Mouse (Mus musculus) G1E (cell line): ENCODE data around the gene Rft1. TPM values are rescaled to one million over a fixed set of nuclear protein-coding genes. Genes with fewer than 3 reads are reported as not detected.

Experiments
- ATAC-seq: 2 replicates; pipeline ENCODE4 v1.8.0; 2016; ENCODE audit warnings: mild to moderate bottlenecking; ENCODE audit not compliant: insufficient number of reproducible peaks, poor library complexity, low FRiP score, severe bottlenecking; ENCODE audit errors: extremely low read depth
- DNase-seq: peaks from one replicate; pipeline ENCODE4 v3.0.0; 2012; ENCODE audit warnings: low spot score
- H3K27me3 ChIP-seq: 2 replicates; pipeline ENCODE4 v1.6.1; 2012; ENCODE audit warnings: mild to moderate bottlenecking, low read length, inconsistent platforms; ENCODE audit not compliant: insufficient read depth
- H3K36me3 ChIP-seq: replicated peaks from 2 replicates; pipeline ENCODE3; 2012; ENCODE audit warnings: mild to moderate bottlenecking, inconsistent platforms
- H3K4me1 ChIP-seq: 2 replicates; pipeline ENCODE4 v1.6.1; 2012; ENCODE audit warnings: low read depth, low read length, inconsistent platforms, mixed read lengths; ENCODE audit not compliant: insufficient read depth
- H3K4me3 ChIP-seq: 2 replicates; pipeline ENCODE4 v1.5.1; 2012; ENCODE audit warnings: low read depth, mild to moderate bottlenecking, inconsistent platforms, low read length, moderate library complexity, mixed read lengths
- H3K9me3 ChIP-seq: replicated peaks from 2 replicates; pipeline ENCODE4 v1.6.1; 2012; ENCODE audit warnings: inconsistent platforms
- CTCF ChIP-seq: IDR thresholded peaks from 2 replicates; pipeline ENCODE4 v1.5.1; 2012; ENCODE audit warnings: low read depth, low read length, inconsistent platforms, mixed read lengths
- GATA1 ChIP-seq: IDR thresholded peaks from 2 replicates; pipeline ENCODE4 v1.6.1; 2012; ENCODE audit warnings: borderline replicate concordance, low read length, inconsistent platforms, mixed read lengths
- GATA2 ChIP-seq: IDR thresholded peaks from 2 replicates; pipeline ENCODE4 v1.6.1; 2012; ENCODE audit warnings: low read depth, low read length, inconsistent platforms, borderline replicate concordance
- POLR2AphosphoS5 ChIP-seq: IDR thresholded peaks from 2 replicates; pipeline ENCODE4 v1.6.1; 2012; ENCODE audit warnings: low read depth, low read length, inconsistent platforms; ENCODE audit not compliant: insufficient replicate concordance
- TAL1 ChIP-seq: conservative IDR thresholded peaks from 2 replicates; pipeline ENCODE4 v1.6.1; 2012; ENCODE audit warnings: low read depth, low read length, inconsistent platforms, mixed read lengths
- polyA plus RNA-seq: library from polyadenylated mRNA; stranded (reverse); fragments of >175 nt; gene quantifications from 2 replicates; pipeline ENCODE4 v1.2.3, GENCODE M21; 2012
- total RNA-seq, 2 experiments: library from RNA; stranded (forward) in 1 of 2; stranded (reverse) in 1 of 2; fragments of 200-1000 nt in 1 of 2; fragments of >200 nt in 1 of 2; fragmentation: Nextera tagmentation in 1 of 2; gene quantifications; 2 replicates each; pipeline ENCODE4 v1.2.3; 2014 to 2017

The Rft1 gene
- total and polyA plus RNA-seq, 3 experiments = 4.4 to 20.8 (median 15.0) TPM

DNA sequence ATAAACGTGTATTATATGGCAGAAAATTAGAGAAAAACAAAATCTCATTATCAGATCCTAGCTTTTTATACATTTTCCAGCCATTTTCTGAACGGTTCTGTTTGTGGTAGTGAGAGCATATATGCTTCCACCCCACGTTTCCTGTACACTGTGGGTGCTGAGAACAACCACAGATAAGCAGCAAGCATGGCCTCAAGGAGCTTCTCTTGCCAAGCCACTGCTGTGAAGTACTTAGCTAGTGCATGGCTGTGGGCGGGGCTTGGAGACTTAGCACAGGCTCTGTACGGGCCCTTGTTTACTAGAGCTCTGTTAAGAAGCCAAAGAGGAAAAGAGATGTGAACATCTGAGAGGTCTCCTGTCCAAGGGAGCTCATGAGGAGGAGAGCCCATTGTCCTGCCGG, 20.8 kb downstream of the Rft1 start:
- Histone ChIP-seq H3K4me3 (no peak overlapping the region), H3K27me3 (no peaks in the 10 kb centered on the region), H3K4me1 (peaks cover 5% of the 10 kb centered on the region; the same call in 1 of the 2 replicates), H3K9me3 (no peaks in the 10 kb centered on the region), H3K36me3 (peaks cover 97% of the 10 kb centered on the region)
- ATAC-seq (no peak), DNase-seq (no peak)
- TF ChIP-seq GATA1 (no peak), TAL1 (no peak), POLR2AphosphoS5 (no peak), CTCF (no peak), GATA2 (no peak)

DNA sequence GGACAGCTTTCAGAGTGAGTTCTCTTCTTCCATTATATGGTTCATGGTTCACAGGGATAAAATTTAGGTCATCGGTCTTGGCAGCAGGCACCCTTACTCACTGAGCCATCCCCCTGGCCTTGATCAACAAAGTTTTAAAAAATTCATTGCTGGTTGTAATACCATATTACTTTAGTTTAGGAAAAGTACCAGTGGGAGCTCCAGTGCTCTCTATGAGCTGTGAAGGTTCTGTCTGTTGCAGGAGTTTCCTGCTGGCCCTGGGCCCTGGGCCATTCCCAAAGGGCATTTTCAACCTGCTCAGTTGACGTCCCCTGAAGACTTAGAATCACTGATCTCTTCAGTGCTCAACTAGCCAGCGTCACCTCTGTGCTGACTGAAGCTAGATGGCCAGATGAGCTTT, 28.0 kb downstream of the Rft1 start:
- H3K36me3 ChIP-seq = peaks cover 92% of the 10 kb centered on the region
- H3K4me3 ChIP-seq = no peak overlapping the region
- no peak for TF ChIP-seq POLR2AphosphoS5
- TF ChIP-seq TAL1 = no peak
- TF ChIP-seq GATA1 = no peak
- no peak for TF ChIP-seq GATA2
- TF ChIP-seq CTCF = no peak
- H3K9me3 ChIP-seq = no peaks in the 10 kb centered on the region
- DNase-seq = no peak
- H3K27me3 ChIP-seq = no peaks in the 10 kb centered on the region
- no peaks in the 10 kb centered on the region for H3K4me1 ChIP-seq
- no peak for ATAC-seq

- ATAC-seq (no peak), DNase-seq (no peak)
- TF ChIP-seq GATA2 (no peak), TAL1 (no peak), GATA1 (no peak), POLR2AphosphoS5 (no peak), CTCF (no peak)
- H3K4me1 ChIP-seq = no peaks in the 10 kb centered on the region
- no peak overlapping the region for H3K4me3 ChIP-seq
- H3K27me3 ChIP-seq = no peaks in the 10 kb centered on the region
- peaks cover 71% of the 10 kb centered on the region for H3K36me3 ChIP-seq
- no peaks in the 10 kb centered on the region for H3K9me3 ChIP-seq
These were observed 36.5 kb downstream of the Rft1 start for GRCm38 (mm10) chr14:30690685-30691084.

GRCm38 (mm10) chr14:30692439-30692838, 38.3 kb downstream of the Rft1 start:
- DNase-seq (no peak), ATAC-seq (no peak)
- Histone ChIP-seq H3K4me3 (no peak overlapping the region), H3K4me1 (no peaks in the 10 kb centered on the region), H3K27me3 (no peaks in the 10 kb centered on the region), H3K36me3 (peaks cover 56% of the 10 kb centered on the region), H3K9me3 (no peaks in the 10 kb centered on the region)
- no peak for TF ChIP-seq POLR2AphosphoS5
- no peak for TF ChIP-seq CTCF
- no peak for TF ChIP-seq GATA1
- TF ChIP-seq TAL1 = no peak
- TF ChIP-seq GATA2 = no peak

GRCm38 (mm10) chr14:30694786-30695185, 40.6 kb downstream of the Rft1 start:
- ATAC-seq = no peak
- no peaks in the 10 kb centered on the region for H3K9me3 ChIP-seq
- H3K4me3 ChIP-seq = no peak overlapping the region
- H3K36me3 ChIP-seq = peaks cover 41% of the 10 kb centered on the region
- peaks cover 4% of the 10 kb centered on the region; the same call in 1 of the 2 replicates for H3K4me1 ChIP-seq
- H3K27me3 ChIP-seq = peaks cover 12% of the 10 kb centered on the region; the same call in 1 of the 2 replicates
- TF ChIP-seq GATA1 (no peak), CTCF (no peak), GATA2 (no peak), POLR2AphosphoS5 (no peak), TAL1 (no peak)
- DNase-seq = no peak

DNA sequence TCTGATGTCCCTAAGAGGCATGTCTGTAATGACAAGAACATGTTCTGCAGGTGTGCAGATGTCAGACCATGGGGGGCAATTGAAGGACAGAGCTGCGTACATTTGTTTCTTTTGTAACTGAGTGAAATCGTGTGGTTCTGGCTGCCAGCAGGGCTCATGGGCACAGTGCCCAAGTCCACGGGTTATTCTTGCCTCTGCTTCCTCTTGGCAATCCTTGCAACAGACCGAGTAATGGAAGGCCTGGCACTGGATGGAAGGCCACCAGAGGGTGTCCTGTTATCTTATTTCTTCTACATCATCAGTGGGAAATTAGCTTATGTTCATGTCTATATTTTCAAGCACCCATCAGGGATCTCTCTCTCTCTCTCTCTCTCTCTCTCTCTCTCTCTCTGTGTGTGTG, 41.4 kb downstream of the Rft1 start:
- peaks cover 7% of the 10 kb centered on the region; the same call in 1 of the 2 replicates for H3K4me1 ChIP-seq
- H3K27me3 ChIP-seq = peaks cover 12% of the 10 kb centered on the region; the same call in 1 of the 2 replicates
- no peak for TF ChIP-seq GATA2
- no peak overlapping the region for H3K4me3 ChIP-seq
- DNase-seq = no peak
- peaks cover 33% of the 10 kb centered on the region for H3K36me3 ChIP-seq
- H3K9me3 ChIP-seq = no peaks in the 10 kb centered on the region
- ATAC-seq = no peak

DNA sequence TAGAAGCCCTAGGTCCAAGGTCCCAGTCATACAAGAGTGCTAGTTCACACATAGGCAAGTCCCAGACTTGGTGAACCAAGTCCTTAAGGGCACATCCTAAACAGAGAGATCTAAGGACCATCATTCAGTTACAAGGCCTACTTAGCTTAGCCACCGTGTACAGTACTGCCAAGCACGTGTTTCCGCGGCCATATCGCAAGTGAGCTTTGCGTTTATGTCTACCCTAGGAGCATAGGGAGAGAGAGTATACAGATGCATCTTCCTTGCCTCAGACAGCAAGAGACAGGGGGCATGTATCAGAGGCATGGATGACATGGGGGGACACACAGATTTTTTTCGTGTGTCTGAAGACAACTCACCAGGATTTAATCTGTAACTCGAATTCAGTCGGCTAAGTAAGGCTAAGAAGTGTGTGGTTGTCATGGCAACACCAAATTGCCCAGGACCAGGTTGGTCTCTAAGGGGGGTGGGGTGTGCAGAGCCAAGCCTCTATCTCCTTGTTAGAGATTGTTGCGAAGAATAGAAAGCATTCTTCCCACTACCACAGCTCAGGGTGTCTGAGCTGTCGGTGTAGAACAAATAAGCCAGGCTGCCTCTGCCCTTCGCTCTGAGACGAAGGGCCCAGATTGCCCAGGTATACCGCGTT, 43.4 kb downstream of the Rft1 start:
- H3K27me3 ChIP-seq = peaks cover 16% of the 10 kb centered on the region
- no peak overlapping the region for H3K4me3 ChIP-seq
- TF ChIP-seq GATA2 = no peak
- no peak for TF ChIP-seq CTCF
- TF ChIP-seq GATA1 = no peak
- TF ChIP-seq POLR2AphosphoS5 = no peak
- no peak for TF ChIP-seq TAL1
- ATAC-seq (no peak), DNase-seq (no peak)
- H3K9me3 ChIP-seq = no peaks in the 10 kb centered on the region
- H3K36me3 ChIP-seq = peaks cover 20% of the 10 kb centered on the region
- H3K4me1 ChIP-seq = peaks cover 7% of the 10 kb centered on the region; the same call in 1 of the 2 replicates
